ENCODE assay signal across 10 mouse cellular contexts in the genomic region with DNA sequence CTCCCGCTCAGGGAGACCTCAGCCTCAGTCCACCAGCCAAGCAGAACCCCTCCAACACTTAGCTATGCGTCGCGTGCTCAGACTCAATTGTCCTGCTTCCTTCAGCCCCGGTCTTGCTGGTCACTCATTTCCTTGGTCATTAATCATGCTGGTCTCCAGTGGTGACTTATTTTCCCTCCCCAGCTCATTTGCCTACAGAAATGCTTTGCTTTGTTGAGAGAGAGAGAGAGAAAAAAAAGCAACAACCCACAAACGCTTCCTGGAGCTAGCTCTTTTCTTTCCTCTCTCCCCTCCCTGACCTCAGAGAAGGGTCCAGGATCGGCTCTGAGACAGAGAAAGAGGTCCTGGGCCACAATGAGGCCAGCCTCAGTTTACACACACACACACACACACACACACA.
DNase-seq lines count a peak whose midpoint lies in the region; ATAC-seq lines count a peak whose summit lies in the region.
"Had no signal": no experiment of that assay in that cellular context is flagged by ENCODE, and none has a peak within 500 bp of the region (broad histone marks: within the 10 kb centered on the region; RNA-seq: fewer than 3 reads in every experiment).

No protein-coding gene starts in this region.

- no peak overlapping the region for H3K4me3 ChIP-seq in heart, embryonic 13.5 days
- H3K4me3 ChIP-seq in intestine, embryonic 15.5 days (replicated peaks), result no peak overlapping the region
- no peak overlapping the region for H3K4me3 ChIP-seq in lung, embryonic 16.5 days (ENCODE audit: low read length)
- H3K4me3 ChIP-seq: embryonic facial prominence, embryonic 10.5 days; gastrocnemius, adult 2 months had no signal

- WGBS in heart, embryonic 13.5 days, result 20% methylated on average over 7 of the region's 7 CpGs
- 26% methylated on average over 7 of the region's 7 CpGs for WGBS in intestine, embryonic 15.5 days
- 19% methylated on average over 7 of the region's 7 CpGs for WGBS in lung, embryonic 16.5 days

- no peaks in the 10 kb centered on the region for H3K36me3 ChIP-seq in heart, embryonic 13.5 days
- no peaks in the 10 kb centered on the region for H3K36me3 ChIP-seq in intestine, embryonic 15.5 days
- H3K36me3 ChIP-seq in lung, embryonic 16.5 days (ENCODE audit: control insufficient read depth, insufficient read depth, low read length), result no peaks in the 10 kb centered on the region
- H3K36me3 ChIP-seq: embryonic facial prominence, embryonic 10.5 days had no signal

- peaks cover 83% of the 10 kb centered on the region for H3K4me1 ChIP-seq in heart, embryonic 13.5 days
- 0 out of 2 replicates have a peak, but pooled peaks cover 4% of the 10 kb centered on the region for H3K4me1 ChIP-seq in intestine, embryonic 15.5 days (replicated peaks)
- peaks cover 55% of the 10 kb centered on the region for H3K4me1 ChIP-seq in lung, embryonic 16.5 days (replicated peaks; ENCODE audit: control insufficient read depth, insufficient read depth, low read length)

- no peaks in the 10 kb centered on the region for H3K9me3 ChIP-seq in heart, embryonic 13.5 days
- no peaks in the 10 kb centered on the region for H3K9me3 ChIP-seq in intestine, embryonic 15.5 days
- no peaks in the 10 kb centered on the region for H3K9me3 ChIP-seq in lung, embryonic 16.5 days (ENCODE audit: control insufficient read depth, low read length)
- H3K9me3 ChIP-seq: embryonic facial prominence, embryonic 10.5 days had no signal

- no peaks in the 10 kb centered on the region; the same call in none of the 2 replicates for H3K27me3 ChIP-seq in heart, embryonic 13.5 days (replicated peaks)
- H3K27me3 ChIP-seq in intestine, embryonic 15.5 days (replicated peaks), result peaks cover 4% of the 10 kb centered on the region; the same call in 1 of the 2 replicates
- no peaks in the 10 kb centered on the region for H3K27me3 ChIP-seq in lung, embryonic 16.5 days (ENCODE audit: control insufficient read depth, insufficient read depth, low read depth, low read length)

- H3K4me2 ChIP-seq in heart, embryonic 13.5 days, result peak overlapping the region; percentile 34
- H3K4me2 ChIP-seq in intestine, embryonic 15.5 days (replicated peaks), result 0 out of 2 replicates have a peak overlapping the region, but pooled peaks have one; percentile 9
- H3K4me2 ChIP-seq in lung, embryonic 16.5 days (ENCODE audit: low read depth, low read length), result peak overlapping the region; percentile 22

- H3K9ac ChIP-seq in heart, embryonic 13.5 days, result 0 out of 2 replicates have a peak overlapping the region, but pooled peaks have one; percentile 16
- no peak overlapping the region for H3K9ac ChIP-seq in intestine, embryonic 15.5 days
- H3K9ac ChIP-seq in lung, embryonic 16.5 days (ENCODE audit: low read length), result no peak overlapping the region

- ATAC-seq in heart, embryonic 13.5 days (ENCODE audit: extremely low read depth, insufficient number of reproducible peaks, low FRiP score, low TSS enrichment), result no peak
- ATAC-seq in intestine, embryonic 15.5 days, result peak; percentile 27
- peak; percentile 40 for ATAC-seq in lung, embryonic 16.5 days (ENCODE audit: low read depth)

- intact Hi-C loops in heart, postnatal 10 days (cut with DNase I), result loop anchor here (5.0 kb wide), 1 partner anchor 97 kb away; no protein-coding TSS in a partner anchor

- peak overlapping the region; percentile 89 for H3K27ac ChIP-seq in heart, embryonic 13.5 days (replicated peaks)
- peak overlapping the region; percentile 27; the same call in 1 of the 2 replicates for H3K27ac ChIP-seq in intestine, embryonic 15.5 days
- peak overlapping the region; percentile 94 for H3K27ac ChIP-seq in lung, embryonic 16.5 days (ENCODE audit: low read length)
- H3K27ac ChIP-seq: embryonic facial prominence, embryonic 10.5 days had no signal

- no peak for DNase-seq in heart, postnatal 10 days
- peak; percentile 78 for DNase-seq in 416B (ENCODE audit: low read depth)
- DNase-seq in urinary bladder, postnatal 25 days (ENCODE audit: low spot score), result no peak
- no peak for DNase-seq in frontal cortex, postnatal 14 days (ENCODE audit: low spot score in 2 of 2)
- no peak for DNase-seq in B cell, adult 2 months

Comparison
In these comparisons a context has a peak if more than half of its experiments do, and no peak if none do; other contexts are left out.
1. H3K27ac ChIP-seq: peak in every context shown above with its lines; median percentile 94 in lung, embryonic 16.5 days; 89 in heart, embryonic 13.5 days; 27 in intestine, embryonic 15.5 days.